Mouse (Mus musculus): Measurements from ENCODE around the gene Pgm1. TPM values are rescaled to one million over a fixed set of nuclear protein-coding genes. Genes with fewer than 3 reads are reported as not detected.

Gene Pgm1
- total and polyA plus RNA-seq, 3 experiments, result 6.7 to 28.6 TPM; not detected in 1

GRCm38 (mm10) chr4:99984369-99984752 is 55.1 kb downstream of the Pgm1 start:
- H3K79me2 ChIP-seq (ENCODE audit: control insufficient read depth, insufficient read depth, low read length, poor library complexity), result no peaks in the 10 kb centered on the region
- no peaks in the 10 kb centered on the region for H3K9me3 ChIP-seq (replicated peaks; ENCODE audit: insufficient read depth, low read length)
- DNase-seq (ENCODE audit: low read depth, low spot score), result no peak
- no peaks in the 10 kb centered on the region for H3K4me1 ChIP-seq (ENCODE audit: control insufficient read depth in 1 of 2, insufficient read depth in 2 of 2, low read length in 2 of 2)
- no peak for TF ChIP-seq E2F4 (IDR thresholded peaks at IDR 0.05; ENCODE audit: borderline replicate concordance, low read depth, low read length)
- no peak for TF ChIP-seq CHD1 (IDR thresholded peaks at IDR 0.05; ENCODE audit: low read depth, low read length)
- TF ChIP-seq SMC3 (IDR thresholded peaks at IDR 0.05; ENCODE audit: low read depth, low read length), result no peak
- TF ChIP-seq CTCF (IDR thresholded peaks at IDR 0.05 in 2 of 3, conservative IDR thresholded peaks at IDR 0.05 in 1 of 3; ENCODE audit: control insufficient read depth in 1 of 3, insufficient read depth in 1 of 3, low read depth in 2 of 3, low read length in 3 of 3, poor library complexity in 1 of 3, severe bottlenecking in 1 of 3), result no peak
- no peak for TF ChIP-seq BHLHE40 (IDR thresholded peaks at IDR 0.05; ENCODE audit: borderline replicate concordance, low read depth, low read length)
- TF ChIP-seq EP300 (IDR thresholded peaks at IDR 0.05; ENCODE audit: low read depth in 1 of 2, low read length in 2 of 2), result no peak
- no peak for TF ChIP-seq NRF1 (IDR thresholded peaks at IDR 0.05; ENCODE audit: insufficient read depth, low read depth, low read length, poor library complexity, severe bottlenecking)
- TF ChIP-seq MEF2A (IDR thresholded peaks at IDR 0.05; ENCODE audit: extremely low read depth, insufficient replicate concordance, low read depth, low read length, poor library complexity, severe bottlenecking), result no peak
- TF ChIP-seq MYC (IDR thresholded peaks at IDR 0.05; ENCODE audit: low read depth, low read length), result no peak
- no peak for TF ChIP-seq CHD2 (IDR thresholded peaks at IDR 0.05; ENCODE audit: low read length)
- no peak for TF ChIP-seq MAX (IDR thresholded peaks at IDR 0.05; ENCODE audit: low read length)
- no peak for TF ChIP-seq UBTF (IDR thresholded peaks at IDR 0.05; ENCODE audit: borderline replicate concordance, insufficient read depth, low read depth, low read length)
- no peak for TF ChIP-seq NELFE (IDR thresholded peaks at IDR 0.05; ENCODE audit: low read depth, low read length)
- no peak for TF ChIP-seq TAL1 (IDR thresholded peaks at IDR 0.05; ENCODE audit: low read length)
- no peak for TF ChIP-seq POLR2AphosphoS2 (IDR thresholded peaks at IDR 0.05; ENCODE audit: low read length)
- no peak for TF ChIP-seq GATA1 (IDR thresholded peaks at IDR 0.05; ENCODE audit: low read depth, low read length)
- H3K4me3 ChIP-seq (ENCODE audit: control insufficient read depth in 1 of 2, insufficient read depth in 1 of 2, low read depth in 2 of 2, low read length in 2 of 2), result no peak overlapping the region
- H3K9ac ChIP-seq (ENCODE audit: control insufficient read depth, low read depth, low read length, poor library complexity, severe bottlenecking), result no peak overlapping the region
- H3K27ac ChIP-seq (ENCODE audit: control insufficient read depth, low read depth, low read length), result no peak overlapping the region
- no peaks in the 10 kb centered on the region for H3K36me3 ChIP-seq (ENCODE audit: control insufficient read depth in 1 of 2, insufficient read depth in 2 of 2, low read length in 2 of 2)
- H3K27me3 ChIP-seq (ENCODE audit: control insufficient read depth in 1 of 2, insufficient read depth in 2 of 2, low read length in 2 of 2), result no peaks in the 10 kb centered on the region

- Histone ChIP-seq H3K4me3 (ENCODE audit: control insufficient read depth in 1 of 2, insufficient read depth in 1 of 2, low read depth in 2 of 2, low read length in 2 of 2) (no peak overlapping the region), H3K9ac (ENCODE audit: control insufficient read depth, low read depth, low read length, poor library complexity, severe bottlenecking) (no peak overlapping the region), H3K79me2 (ENCODE audit: control insufficient read depth, insufficient read depth, low read length, poor library complexity) (no peaks in the 10 kb centered on the region), H3K4me1 (ENCODE audit: control insufficient read depth in 1 of 2, insufficient read depth in 2 of 2, low read length in 2 of 2) (no peaks in the 10 kb centered on the region), H3K27me3 (ENCODE audit: control insufficient read depth in 1 of 2, insufficient read depth in 2 of 2, low read length in 2 of 2) (no peaks in the 10 kb centered on the region), H3K9me3 (replicated peaks; ENCODE audit: insufficient read depth, low read length) (no peaks in the 10 kb centered on the region), H3K36me3 (ENCODE audit: control insufficient read depth in 1 of 2, insufficient read depth in 2 of 2, low read length in 2 of 2) (no peaks in the 10 kb centered on the region), H3K27ac (ENCODE audit: control insufficient read depth, low read depth, low read length) (no peak overlapping the region)
- DNase-seq (ENCODE audit: low read depth, low spot score), result no peak
- TF ChIP-seq USF2 (IDR thresholded peaks at IDR 0.05; ENCODE audit: borderline replicate concordance in 1 of 2, insufficient read depth in 1 of 2, low read depth in 1 of 2, low read length in 2 of 2) (no peak), KAT2A (conservative IDR thresholded peaks at IDR 0.05; ENCODE audit: low read depth, low read length) (no peak), USF1 (IDR thresholded peaks at IDR 0.05; ENCODE audit: low read depth, low read length) (no peak), NRF1 (IDR thresholded peaks at IDR 0.05; ENCODE audit: insufficient read depth, low read depth, low read length, poor library complexity, severe bottlenecking) (no peak), POLR2AphosphoS5 (IDR thresholded peaks at IDR 0.05; ENCODE audit: borderline replicate concordance, low read depth, low read length) (no peak), GABPA (IDR thresholded peaks at IDR 0.05; ENCODE audit: low read depth, low read length) (no peak), BHLHE40 (IDR thresholded peaks at IDR 0.05; ENCODE audit: borderline replicate concordance, low read depth, low read length) (no peak), CHD1 (IDR thresholded peaks at IDR 0.05; ENCODE audit: low read depth, low read length) (no peak), ELF1 (IDR thresholded peaks at IDR 0.05; ENCODE audit: low read depth, low read length) (no peak), E2F4 (IDR thresholded peaks at IDR 0.05; ENCODE audit: borderline replicate concordance, low read depth, low read length) (no peak), MYB (IDR thresholded peaks at IDR 0.05; ENCODE audit: low read depth, low read length) (no peak), UBTF (IDR thresholded peaks at IDR 0.05; ENCODE audit: borderline replicate concordance, insufficient read depth, low read depth, low read length) (no peak), POLR2A (IDR thresholded peaks at IDR 0.05; ENCODE audit: control insufficient read depth in 1 of 2, insufficient read depth in 1 of 2, low read depth in 1 of 2, low read length in 2 of 2, poor library complexity in 1 of 2) (no peak), JUND (IDR thresholded peaks at IDR 0.05; ENCODE audit: low read depth, low read length) (no peak), TBP (IDR thresholded peaks at IDR 0.05; ENCODE audit: low read depth, low read length) (no peak), EP300 (IDR thresholded peaks at IDR 0.05; ENCODE audit: low read depth in 1 of 2, low read length in 2 of 2) (no peak), MAZ (IDR thresholded peaks at IDR 0.05; ENCODE audit: low read depth, low read length) (no peak), ZMIZ1 (IDR thresholded peaks at IDR 0.05; ENCODE audit: low read depth, low read length) (no peak)
Observed at GRCm38 (mm10) chr4:99985086-99985485, 55.9 kb downstream of the Pgm1 start.
